Mouse (Mus musculus): Measurements from ENCODE around the gene Olfr70. TPM values are rescaled to one million over a fixed set of nuclear protein-coding genes. Genes with fewer than 3 reads are reported as not detected.

The Olfr70 gene
- polyA plus RNA-seq, 1 experiment = not detected

DNA sequence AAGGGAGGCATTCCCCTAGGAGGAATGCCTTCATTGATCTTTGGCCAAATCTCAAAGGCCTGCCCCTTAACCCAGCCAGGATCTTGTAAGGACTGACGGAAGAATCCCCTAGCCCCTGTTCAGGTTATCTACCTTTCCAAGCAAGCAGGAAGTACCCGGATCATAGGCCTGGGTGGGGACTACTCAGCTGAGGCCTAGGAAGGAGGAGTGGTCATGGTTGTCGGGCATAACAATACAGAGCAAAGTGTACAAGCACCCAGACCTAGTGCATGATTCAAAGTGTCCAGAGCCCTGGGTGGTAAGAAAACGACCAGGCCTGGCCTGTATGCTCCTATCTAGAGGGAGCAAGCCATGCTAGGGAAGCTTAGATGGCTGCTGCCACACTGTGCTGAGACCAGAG lies 25.0 kb downstream of the Olfr70 start:
- peaks cover 3% of the 10 kb centered on the region; the same call in 1 of the 2 replicates for H3K4me1 ChIP-seq (ENCODE audit: control insufficient read depth, insufficient read depth, insufficient read length, low read length)
- H3K36me3 ChIP-seq (ENCODE audit: control insufficient read depth, insufficient read depth, low read length) = no peaks in the 10 kb centered on the region
- 27% methylated on average over 4 of the region's 4 CpGs for WGBS
- H3K27ac ChIP-seq (ENCODE audit: insufficient read depth, low read depth, low read length) = no peak overlapping the region
- TF ChIP-seq POLR2A (IDR thresholded peaks at IDR 0.05; ENCODE audit: low read depth, low read length) (no peak), CTCF (IDR thresholded peaks at IDR 0.05; ENCODE audit: extremely low read depth, insufficient read length, insufficient replicate concordance, low read depth, low read length) (no peak)
- H3K27me3 ChIP-seq (ENCODE audit: control insufficient read depth, insufficient read depth, low read length) = no peaks in the 10 kb centered on the region
- H3K4me3 ChIP-seq (ENCODE audit: low read depth, low read length) = no peak overlapping the region

DNA sequence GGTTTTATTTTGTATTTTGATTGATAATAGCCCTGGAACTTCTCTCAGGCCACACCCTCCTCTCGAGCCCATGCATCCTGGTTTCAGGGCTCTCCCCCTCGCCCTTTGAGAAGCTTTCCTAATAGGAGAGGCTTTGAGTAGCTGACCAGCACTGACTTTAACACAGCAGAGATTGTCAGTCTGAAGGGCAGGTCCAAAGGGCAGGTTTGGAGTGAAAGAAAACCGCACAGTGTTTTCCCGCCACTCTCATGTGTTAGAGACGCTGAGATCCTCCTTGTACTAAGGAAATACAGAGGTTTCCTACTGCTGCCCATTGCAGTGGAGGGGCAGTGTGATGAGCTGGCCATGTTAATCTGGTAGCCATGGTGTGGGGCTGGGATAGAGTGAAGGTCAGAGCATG lies 25.6 kb downstream of the Olfr70 start:
- H3K4me1 ChIP-seq (ENCODE audit: control insufficient read depth, insufficient read depth, insufficient read length, low read length) = peaks cover 3% of the 10 kb centered on the region; the same call in 1 of the 2 replicates

DNA sequence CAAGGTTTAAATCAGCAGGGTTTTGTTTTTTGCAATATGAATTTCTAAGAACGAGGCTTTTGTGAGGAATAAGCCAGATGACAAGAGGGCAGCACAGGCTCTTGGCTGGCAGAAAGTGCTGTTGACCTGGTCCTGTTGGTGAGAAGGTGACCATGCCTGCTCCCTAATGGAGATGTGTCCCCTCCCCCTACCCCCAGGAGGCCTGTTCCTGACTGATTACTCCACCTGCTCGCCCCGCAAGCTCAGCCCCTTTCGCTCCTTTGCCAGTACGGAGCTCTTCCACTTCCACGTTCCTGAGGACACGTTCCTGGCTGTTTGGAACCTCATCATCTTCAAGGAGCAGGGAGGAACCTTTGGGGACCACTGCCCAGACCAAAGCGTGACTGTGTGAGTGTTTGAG lies 26.9 kb downstream of the Olfr70 start:
- Histone ChIP-seq H3K4me3 (ENCODE audit: low read depth, low read length) (no peak overlapping the region), H3K27ac (ENCODE audit: insufficient read depth, low read depth, low read length) (no peak overlapping the region), H3K36me3 (ENCODE audit: control insufficient read depth, insufficient read depth, low read length) (no peaks in the 10 kb centered on the region), H3K4me1 (ENCODE audit: control insufficient read depth, insufficient read depth, insufficient read length, low read length) (peaks cover 5% of the 10 kb centered on the region), H3K27me3 (ENCODE audit: control insufficient read depth, insufficient read depth, low read length) (no peaks in the 10 kb centered on the region)
- TF ChIP-seq CTCF (IDR thresholded peaks at IDR 0.05; ENCODE audit: extremely low read depth, insufficient read length, insufficient replicate concordance, low read depth, low read length) (no peak), POLR2A (IDR thresholded peaks at IDR 0.05; ENCODE audit: low read depth, low read length) (no peak)
- 90% methylated on average over 8 of the region's 8 CpGs for WGBS

More for the DNA sequence above, 25.6 kb downstream of the Olfr70 start:
- H3K4me3 ChIP-seq (ENCODE audit: low read depth, low read length) = no peak overlapping the region
- no peak overlapping the region for H3K27ac ChIP-seq (ENCODE audit: insufficient read depth, low read depth, low read length)
- WGBS = 30% methylated on average over 5 of the region's 5 CpGs
- no peaks in the 10 kb centered on the region for H3K36me3 ChIP-seq (ENCODE audit: control insufficient read depth, insufficient read depth, low read length)
- no peaks in the 10 kb centered on the region for H3K27me3 ChIP-seq (ENCODE audit: control insufficient read depth, insufficient read depth, low read length)
- TF ChIP-seq CTCF (IDR thresholded peaks at IDR 0.05; ENCODE audit: extremely low read depth, insufficient read length, insufficient replicate concordance, low read depth, low read length) (no peak), POLR2A (IDR thresholded peaks at IDR 0.05; ENCODE audit: low read depth, low read length) (no peak)

DNA sequence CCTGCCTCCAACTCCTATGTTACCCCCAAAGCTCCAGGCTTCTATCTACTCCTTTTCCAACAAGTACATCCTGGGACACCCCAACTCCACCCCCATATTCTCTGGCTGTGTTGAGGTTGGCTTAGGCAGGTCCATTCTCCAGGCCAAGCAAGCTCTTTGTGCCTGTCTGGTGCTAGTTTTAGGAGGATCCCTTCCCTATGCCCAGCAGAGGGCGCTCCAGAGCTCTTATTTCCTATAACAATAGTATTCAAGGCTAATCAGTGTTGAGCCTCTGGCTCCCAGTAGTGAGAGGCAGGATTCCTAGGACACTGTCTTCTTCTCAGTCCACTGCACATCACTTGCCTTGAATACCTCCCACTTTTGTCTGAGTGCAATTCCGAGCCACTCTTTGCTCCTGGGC lies 28.5 kb downstream of the Olfr70 start:
- no peak overlapping the region for H3K27ac ChIP-seq (ENCODE audit: insufficient read depth, low read depth, low read length)
- no peaks in the 10 kb centered on the region for H3K27me3 ChIP-seq (ENCODE audit: control insufficient read depth, insufficient read depth, low read length)
- WGBS = 21% methylated on average over 2 of the region's 2 CpGs
- TF ChIP-seq POLR2A (IDR thresholded peaks at IDR 0.05; ENCODE audit: low read depth, low read length) = no peak
- peak; percentile 70; the same call in 1 of the 2 replicates for TF ChIP-seq CTCF (IDR thresholded peaks at IDR 0.05; ENCODE audit: extremely low read depth, insufficient read length, insufficient replicate concordance, low read depth, low read length)
- H3K36me3 ChIP-seq (ENCODE audit: control insufficient read depth, insufficient read depth, low read length) = no peaks in the 10 kb centered on the region
- H3K4me3 ChIP-seq (ENCODE audit: low read depth, low read length) = no peak overlapping the region
- H3K4me1 ChIP-seq (ENCODE audit: control insufficient read depth, insufficient read depth, insufficient read length, low read length) = peaks cover 9% of the 10 kb centered on the region

DNA sequence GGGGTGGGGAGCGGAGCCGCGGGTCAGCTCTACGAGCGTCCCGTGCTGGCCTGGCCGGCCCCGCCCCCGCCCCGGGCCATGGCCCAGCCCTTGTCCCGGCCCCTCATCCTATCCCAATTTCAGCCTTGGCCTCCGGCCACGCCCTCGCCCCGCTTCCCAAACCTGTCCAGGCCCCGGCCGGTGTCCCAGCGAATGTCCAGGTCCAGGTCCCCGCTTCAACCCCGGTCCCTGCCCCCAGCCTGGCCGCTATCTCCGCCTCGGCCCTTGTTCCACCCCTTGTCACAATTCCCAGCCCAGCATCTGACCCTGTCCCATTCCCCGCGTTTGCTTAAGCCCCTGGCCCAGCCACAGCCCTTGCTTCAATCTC lies 31.2 kb downstream of the Olfr70 start:
- peak overlapping the region; percentile 78 for H3K4me3 ChIP-seq (ENCODE audit: low read depth, low read length)
- no peaks in the 10 kb centered on the region for H3K36me3 ChIP-seq (ENCODE audit: control insufficient read depth, insufficient read depth, low read length)
- no peak overlapping the region for H3K27ac ChIP-seq (ENCODE audit: insufficient read depth, low read depth, low read length)
- TF ChIP-seq CTCF (IDR thresholded peaks at IDR 0.05; ENCODE audit: extremely low read depth, insufficient read length, insufficient replicate concordance, low read depth, low read length) = no peak
- TF ChIP-seq POLR2A (IDR thresholded peaks at IDR 0.05; ENCODE audit: low read depth, low read length) = no peak
- WGBS = under 1% methylated on average over 25 of the region's 25 CpGs
- H3K27me3 ChIP-seq (ENCODE audit: control insufficient read depth, insufficient read depth, low read length) = no peaks in the 10 kb centered on the region
- H3K4me1 ChIP-seq (ENCODE audit: control insufficient read depth, insufficient read depth, insufficient read length, low read length) = peaks cover 6% of the 10 kb centered on the region

DNA sequence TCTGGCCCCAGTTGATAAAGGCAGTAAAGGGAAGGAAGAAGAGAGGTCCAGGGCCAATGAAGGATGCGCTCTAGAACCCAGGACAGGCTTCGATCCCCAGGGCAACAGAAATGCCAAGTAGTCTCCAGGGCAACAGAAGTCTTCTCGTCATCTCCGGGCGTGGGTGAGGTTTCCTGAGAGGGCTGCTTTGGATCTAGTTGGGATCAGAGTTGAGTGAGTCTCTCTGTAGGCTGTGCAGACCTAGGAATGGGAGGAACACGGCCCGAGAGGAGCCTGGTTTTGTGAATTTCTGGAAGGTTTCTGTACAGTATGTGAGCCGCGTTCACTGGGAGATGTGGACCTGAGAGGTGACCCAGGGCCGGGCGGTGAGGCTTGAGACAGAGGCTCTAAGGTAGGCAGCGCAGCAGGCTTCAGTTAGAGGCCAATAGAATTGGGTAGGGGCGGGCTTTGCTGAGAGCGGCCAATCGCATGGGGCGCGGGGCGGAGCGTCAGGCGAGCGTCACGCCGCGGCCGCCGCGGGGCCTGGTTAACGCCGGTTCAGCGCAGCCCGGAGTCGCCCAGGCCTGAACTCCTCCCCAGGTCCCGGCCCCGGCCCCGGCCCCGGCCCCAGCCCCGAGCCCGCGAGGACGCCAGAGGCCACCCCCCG lies 31.7 kb downstream of the Olfr70 start, which contains the start of the genes Tmem8b and Fam221b:
Gene Tmem8b (plus strand): TSS at position 190 of the 646 bp plus-strand sequence.
Gene Fam221b (minus strand): TSS at position 364 of the 646 bp plus-strand sequence.
- Histone ChIP-seq H3K4me3 (ENCODE audit: low read depth, low read length) (peak within 1 kb of the TSS; percentile 78), H3K27me3 (ENCODE audit: control insufficient read depth, insufficient read depth, low read length) (no peaks in the 10 kb centered on the region), H3K27ac (ENCODE audit: insufficient read depth, low read depth, low read length) (no peak within 1 kb of the TSS), H3K36me3 (ENCODE audit: control insufficient read depth, insufficient read depth, low read length) (no peaks in the 10 kb centered on the region), H3K4me1 (ENCODE audit: control insufficient read depth, insufficient read depth, insufficient read length, low read length) (peaks cover 6% of the 10 kb centered on the region)
- WGBS = 2% methylated on average over 40 of the region's 41 CpGs
- peak; percentile 37; the same call in 1 of the 2 replicates for TF ChIP-seq POLR2A (IDR thresholded peaks at IDR 0.05; ENCODE audit: low read depth, low read length)
- TF ChIP-seq CTCF (IDR thresholded peaks at IDR 0.05; ENCODE audit: extremely low read depth, insufficient read length, insufficient replicate concordance, low read depth, low read length) = no peak

DNA sequence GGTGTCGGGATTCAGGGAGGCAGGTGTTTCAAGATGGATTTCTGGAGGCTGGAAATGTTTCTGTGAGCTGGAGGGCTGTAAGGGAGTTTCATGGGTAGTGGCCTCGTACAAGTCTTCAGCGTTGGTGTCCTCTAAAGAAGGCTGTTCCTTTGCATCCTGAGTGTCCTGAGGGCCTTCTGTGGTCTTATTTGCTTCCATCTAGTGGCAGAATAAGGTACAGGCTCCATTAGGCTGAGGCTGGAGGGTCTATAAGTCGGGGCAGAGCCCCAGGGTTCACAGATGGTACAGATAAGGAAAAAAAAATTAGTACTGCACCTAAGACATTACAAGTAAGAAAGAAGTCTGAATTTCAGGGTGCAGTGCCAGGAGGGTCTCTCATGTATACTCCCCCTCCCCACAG lies 34.2 kb downstream of the Olfr70 start:
- WGBS = 21% methylated on average over 4 of the region's 4 CpGs
- TF ChIP-seq CTCF (IDR thresholded peaks at IDR 0.05; ENCODE audit: extremely low read depth, insufficient read length, insufficient replicate concordance, low read depth, low read length) (peak; percentile 37; the same call in 1 of the 2 replicates), POLR2A (IDR thresholded peaks at IDR 0.05; ENCODE audit: low read depth, low read length) (no peak)
- Histone ChIP-seq H3K27me3 (ENCODE audit: control insufficient read depth, insufficient read depth, low read length) (peaks cover 3% of the 10 kb centered on the region; the same call in 1 of the 2 replicates), H3K4me1 (ENCODE audit: control insufficient read depth, insufficient read depth, insufficient read length, low read length) (peaks cover 6% of the 10 kb centered on the region), H3K36me3 (ENCODE audit: control insufficient read depth, insufficient read depth, low read length) (no peaks in the 10 kb centered on the region), H3K27ac (ENCODE audit: insufficient read depth, low read depth, low read length) (no peak overlapping the region), H3K4me3 (ENCODE audit: low read depth, low read length) (no peak overlapping the region)

Data from small intestine, adult 2 months (tissue).